Mouse (Mus musculus) intestine, embryonic 14.5 days (tissue): ENCODE measurements around the gene Gabrr2. TPM values are rescaled to one million over a fixed set of nuclear protein-coding genes. Genes with fewer than 3 reads are reported as not detected.

Experiments
- ATAC-seq: fragments of 200-750 bp; cut with Nextera tagmentation; replicated peaks from 2 replicates; pipeline ENCODE4 v1.8.0; 2017; ENCODE audit warnings: low read depth, moderate number of reproducible peaks, moderate TSS enrichment, moderate library complexity; ENCODE audit not compliant: low FRiP score, low TSS enrichment
- DNase-seq: peaks from one replicate; pipeline ENCODE4 v3.0.0-alpha.2; 2018; ENCODE audit warnings: low spot score
- H3K27ac ChIP-seq: fragments of 300-500 bp; sonication (generic); 2 replicates; pipeline ENCODE4 v1.5.1; 2014; ENCODE audit warnings: low read depth, mild to moderate bottlenecking, control low read depth
- H3K27me3 ChIP-seq: fragments of 300-500 bp; sonication (generic); replicated peaks from 2 replicates; pipeline ENCODE4 v1.6.1; 2014; ENCODE audit warnings: low read length, control low read depth; ENCODE audit not compliant: control insufficient read depth, insufficient read depth
- H3K36me3 ChIP-seq: fragments of 300-500 bp; sonication (generic); 2 replicates; pipeline ENCODE4 v1.6.1; 2014; ENCODE audit warnings: low read length, control low read depth; ENCODE audit not compliant: control insufficient read depth, insufficient read depth
- H3K4me1 ChIP-seq: fragments of 300-500 bp; sonication (generic); replicated peaks from 2 replicates; pipeline ENCODE4 v1.6.1; 2014; ENCODE audit warnings: low read length, control low read depth, mixed read lengths; ENCODE audit not compliant: control insufficient read depth, insufficient read depth
- H3K4me2 ChIP-seq: fragments of 300-500 bp; sonication (generic); 2 replicates; pipeline ENCODE4 v1.6.1; 2014; ENCODE audit warnings: low read length
- H3K4me3 ChIP-seq: fragments of 300-500 bp; sonication (generic); 2 replicates; pipeline ENCODE4 v1.5.1; 2014; ENCODE audit warnings: low read depth, low read length, control low read depth, mixed read lengths
- H3K9ac ChIP-seq: fragments of 300-500 bp; sonication (generic); 2 replicates; pipeline ENCODE4 v1.6.1; 2014; ENCODE audit warnings: mild to moderate bottlenecking, low read length
- H3K9me3 ChIP-seq: fragments of 300-500 bp; sonication (generic); 2 replicates; pipeline ENCODE4 v1.6.1; 2016; ENCODE audit warnings: low read length, control low read depth; ENCODE audit not compliant: control insufficient read depth
- WGBS: fragments of 180-500 bp; shearing (Covaris S2); extraction: QIAGEN DNeasy Blood & Tissue Kit; methylation state at CpG from one replicate; pipeline ENCODE4 v1.1.7; 2014; 5-methylcytosine and 5-hydroxymethylcytosine counted together
- polyA plus RNA-seq: library from polyadenylated mRNA; unstranded; fragments of >200 nt; fragmentation: Nextera tagmentation; extraction: Ambion mirVana; gene quantifications from 2 replicates; pipeline ENCODE4 v1.2.1, GENCODE M21; 2014

Gabrr2 gene
- polyA plus RNA-seq, 1 experiment from 2014 or later: 0.09 TPM

DNA sequence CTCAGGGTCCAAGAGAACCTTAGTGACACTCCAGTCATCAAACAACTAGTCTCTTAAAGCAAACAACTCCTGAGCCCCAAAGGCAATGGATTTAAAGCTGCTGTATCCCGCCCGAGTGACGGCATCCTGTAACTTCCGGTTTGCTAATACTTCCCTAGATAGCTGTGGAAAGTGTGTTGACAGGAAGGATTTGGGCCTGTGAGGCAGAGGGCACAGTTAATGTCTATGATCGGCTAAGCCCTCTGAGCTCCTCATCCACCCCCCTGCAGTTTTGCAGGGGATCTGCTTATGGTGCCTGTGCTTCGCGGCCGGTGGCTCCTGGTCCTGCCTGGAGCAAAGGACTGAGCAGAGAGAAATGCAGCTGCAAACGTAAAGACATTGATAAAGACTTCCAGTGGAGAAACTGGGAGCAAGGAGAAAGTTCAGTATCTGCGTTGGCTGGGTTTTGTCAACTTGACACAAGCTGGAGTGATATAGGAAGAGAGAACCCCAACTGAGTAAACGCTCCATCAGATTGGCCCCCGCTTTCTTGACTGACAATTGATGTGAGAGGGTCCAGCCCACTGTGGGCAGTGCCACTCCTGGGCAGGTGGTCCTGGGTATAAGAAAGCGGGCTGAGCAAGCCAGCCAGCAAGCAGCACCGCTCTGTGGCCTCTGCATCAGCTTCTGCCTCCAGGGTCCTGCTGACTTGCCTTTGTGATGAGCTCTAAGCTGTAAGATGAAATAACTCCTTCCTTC lies 3.6 kb downstream of the Gabrr2 start:
- ATAC-seq: no peak
- DNase-seq: no peak
- H3K9ac ChIP-seq: no peak overlapping the region
- H3K27ac ChIP-seq: no peak overlapping the region
- no peaks in the 10 kb centered on the region for H3K27me3 ChIP-seq
- peaks cover 6% of the 10 kb centered on the region for H3K4me1 ChIP-seq
- H3K36me3 ChIP-seq: no peaks in the 10 kb centered on the region
- H3K4me2 ChIP-seq: 0 out of 2 replicates have a peak overlapping the region, but pooled peaks have one; percentile 14
- 32% methylated on average over 14 of the region's 14 CpGs for whole genome bisulfite sequencing
- H3K9me3 ChIP-seq: no peaks in the 10 kb centered on the region
- no peak overlapping the region for H3K4me3 ChIP-seq

GRCm38 (mm10) chr4:33067331-33067730 lies 4.5 kb downstream of the Gabrr2 start:
- Histone ChIP-seq H3K9me3 (no peaks in the 10 kb centered on the region), H3K27me3 (no peaks in the 10 kb centered on the region), H3K4me2 (no peak overlapping the region), H3K4me1 (peaks cover 6% of the 10 kb centered on the region), H3K27ac (no peak overlapping the region), H3K9ac (no peak overlapping the region), H3K36me3 (no peaks in the 10 kb centered on the region), H3K4me3 (no peak overlapping the region)
- DNase-seq: peak; percentile 6
- no peak for ATAC-seq
- 95% methylated on average over 3 of the region's 3 CpGs for WGBS

DNA sequence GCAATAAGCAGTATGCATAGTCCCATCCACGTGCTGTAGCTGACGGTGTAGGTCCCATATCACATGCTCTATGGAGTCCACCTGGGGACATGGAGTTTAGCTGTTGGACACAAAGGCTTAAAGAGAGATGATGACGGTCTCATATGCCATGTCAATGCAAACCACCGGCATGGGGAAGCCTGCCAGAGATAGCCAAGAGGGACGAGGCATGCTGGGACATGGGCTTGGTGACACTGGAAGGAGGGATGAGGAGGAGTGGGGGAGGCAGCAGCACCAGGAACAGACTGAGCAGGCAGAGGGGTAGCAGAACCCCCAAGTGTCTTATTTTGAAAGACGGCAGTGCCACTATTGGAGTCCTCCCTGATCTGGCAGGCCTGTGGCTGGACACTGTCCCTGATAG lies 5.0 kb downstream of the Gabrr2 start:
- Histone ChIP-seq H3K27me3 (no peaks in the 10 kb centered on the region), H3K27ac (no peak overlapping the region), H3K36me3 (no peaks in the 10 kb centered on the region), H3K4me3 (no peak overlapping the region), H3K4me2 (no peak overlapping the region), H3K4me1 (peaks cover 6% of the 10 kb centered on the region), H3K9me3 (no peaks in the 10 kb centered on the region), H3K9ac (no peak overlapping the region)
- ATAC-seq (no peak), DNase-seq (peak; percentile 31)
- WGBS: 88% methylated on average over 6 of the region's 6 CpGs

DNA sequence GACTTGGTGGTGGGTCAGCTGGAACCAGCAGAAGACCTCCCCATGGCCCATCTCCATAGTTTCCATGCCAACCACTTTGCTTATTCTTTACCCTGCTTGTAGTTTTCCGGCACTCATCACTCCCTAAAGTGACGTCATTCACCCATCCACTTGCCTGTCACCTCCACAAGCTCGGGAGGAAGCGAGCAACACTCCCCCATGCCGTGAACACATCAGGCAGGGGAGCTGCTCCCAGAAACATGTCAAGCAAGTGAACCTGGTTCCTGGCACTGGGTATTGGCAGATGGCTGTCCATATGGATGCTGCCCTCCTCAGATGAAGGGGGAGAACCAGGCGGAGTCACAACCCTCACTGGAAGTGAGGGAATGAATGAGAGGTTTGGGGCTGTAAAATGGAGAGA lies 6.1 kb downstream of the Gabrr2 start:
- H3K36me3 ChIP-seq: no peaks in the 10 kb centered on the region
- H3K4me2 ChIP-seq: no peak overlapping the region
- no peak overlapping the region for H3K4me3 ChIP-seq
- 63% methylated on average over 6 of the region's 6 CpGs for WGBS
- H3K27ac ChIP-seq: no peak overlapping the region
- H3K9me3 ChIP-seq: no peaks in the 10 kb centered on the region
- no peaks in the 10 kb centered on the region for H3K27me3 ChIP-seq
- peaks cover 6% of the 10 kb centered on the region for H3K4me1 ChIP-seq
- DNase-seq (peak; percentile 47), ATAC-seq (no peak)
- H3K9ac ChIP-seq: no peak overlapping the region

GRCm38 (mm10) chr4:33070326-33070725 lies 7.5 kb downstream of the Gabrr2 start:
- no peak overlapping the region for H3K27ac ChIP-seq
- 92% methylated on average over 6 of the region's 6 CpGs for WGBS
- peak; percentile 33 for DNase-seq
- no peak overlapping the region for H3K9ac ChIP-seq
- H3K4me3 ChIP-seq: no peak overlapping the region
- ATAC-seq: no peak
- H3K4me2 ChIP-seq: no peak overlapping the region
- H3K36me3 ChIP-seq: no peaks in the 10 kb centered on the region
- no peaks in the 10 kb centered on the region for H3K27me3 ChIP-seq
- H3K9me3 ChIP-seq: no peaks in the 10 kb centered on the region
- H3K4me1 ChIP-seq: peaks cover 6% of the 10 kb centered on the region

GRCm38 (mm10) chr4:33071337-33071736 lies 8.5 kb downstream of the Gabrr2 start:
- WGBS: 89% methylated on average over 6 of the region's 6 CpGs
- Histone ChIP-seq H3K9me3 (no peaks in the 10 kb centered on the region), H3K4me2 (no peak overlapping the region), H3K27me3 (no peaks in the 10 kb centered on the region), H3K36me3 (no peaks in the 10 kb centered on the region), H3K27ac (no peak overlapping the region), H3K4me3 (no peak overlapping the region), H3K9ac (no peak overlapping the region), H3K4me1 (peaks cover under 1% of the 10 kb centered on the region)
- ATAC-seq (no peak), DNase-seq (peak; percentile 36)

DNA sequence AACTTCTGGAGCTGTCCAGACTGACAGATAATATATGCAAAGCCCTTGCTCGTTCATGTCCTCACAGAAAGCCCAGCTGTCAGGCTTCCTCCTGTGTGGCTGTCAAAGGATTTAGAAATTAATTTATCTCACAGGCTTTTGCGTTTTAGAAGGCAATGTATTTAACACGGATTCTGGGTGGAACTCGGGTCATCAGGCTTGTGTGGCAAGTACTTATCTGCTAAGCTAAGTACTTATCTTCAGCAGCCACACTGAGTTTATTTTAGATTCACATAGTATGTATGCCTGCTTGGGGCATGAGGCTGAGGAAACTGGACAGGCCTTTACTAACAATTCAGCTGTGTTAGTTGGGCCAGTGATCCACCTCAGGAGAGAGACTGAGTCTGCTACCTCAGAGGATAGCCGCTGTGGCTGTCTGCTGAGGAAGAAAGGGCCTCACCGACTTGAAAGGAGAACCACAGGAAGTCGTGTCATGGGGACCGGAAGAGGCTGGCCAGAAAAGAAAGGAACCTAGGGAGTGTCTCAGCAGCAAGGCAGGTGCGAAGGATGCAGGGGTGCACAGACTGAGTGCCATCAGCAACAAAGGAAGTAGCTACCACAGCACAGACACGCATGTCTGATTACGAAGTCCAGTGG lies 9.8 kb downstream of the Gabrr2 start:
- WGBS: 56% methylated on average over 11 of the region's 11 CpGs
- no peak overlapping the region for H3K9ac ChIP-seq
- ATAC-seq: no peak
- no peaks in the 10 kb centered on the region for H3K4me1 ChIP-seq
- H3K4me3 ChIP-seq: no peak overlapping the region
- no peaks in the 10 kb centered on the region for H3K27me3 ChIP-seq
- peak; percentile 43 for DNase-seq
- no peak overlapping the region for H3K27ac ChIP-seq
- no peak overlapping the region for H3K4me2 ChIP-seq
- no peaks in the 10 kb centered on the region for H3K9me3 ChIP-seq
- no peaks in the 10 kb centered on the region for H3K36me3 ChIP-seq

DNA sequence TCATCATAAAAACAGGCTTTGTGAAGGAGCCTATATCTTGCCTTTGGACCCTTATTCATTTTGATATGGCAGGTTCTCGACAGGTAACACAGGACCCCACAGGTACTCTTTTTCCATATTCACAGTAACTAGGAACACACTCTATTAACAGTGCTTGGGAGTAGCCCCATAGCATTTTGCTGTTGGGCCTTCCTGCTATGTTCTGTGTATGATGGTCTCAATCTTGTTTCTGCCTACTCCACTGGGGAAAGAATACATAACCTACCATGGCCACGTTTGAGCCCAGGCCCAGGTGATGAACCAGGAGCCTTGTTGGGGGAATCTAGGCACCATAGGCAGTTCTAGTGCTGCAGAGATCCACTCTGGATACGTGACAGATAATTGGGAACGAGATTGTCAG lies 11.6 kb downstream of the Gabrr2 start:
- no peaks in the 10 kb centered on the region for H3K27me3 ChIP-seq
- H3K4me1 ChIP-seq: no peaks in the 10 kb centered on the region
- no peaks in the 10 kb centered on the region for H3K9me3 ChIP-seq
- ATAC-seq (no peak), DNase-seq (no peak)
- H3K4me2 ChIP-seq: no peak overlapping the region
- no peak overlapping the region for H3K27ac ChIP-seq
- no peaks in the 10 kb centered on the region for H3K36me3 ChIP-seq
- H3K4me3 ChIP-seq: no peak overlapping the region
- no peak overlapping the region for H3K9ac ChIP-seq
- whole genome bisulfite sequencing: 83% methylated on average over 4 of the region's 4 CpGs

DNA sequence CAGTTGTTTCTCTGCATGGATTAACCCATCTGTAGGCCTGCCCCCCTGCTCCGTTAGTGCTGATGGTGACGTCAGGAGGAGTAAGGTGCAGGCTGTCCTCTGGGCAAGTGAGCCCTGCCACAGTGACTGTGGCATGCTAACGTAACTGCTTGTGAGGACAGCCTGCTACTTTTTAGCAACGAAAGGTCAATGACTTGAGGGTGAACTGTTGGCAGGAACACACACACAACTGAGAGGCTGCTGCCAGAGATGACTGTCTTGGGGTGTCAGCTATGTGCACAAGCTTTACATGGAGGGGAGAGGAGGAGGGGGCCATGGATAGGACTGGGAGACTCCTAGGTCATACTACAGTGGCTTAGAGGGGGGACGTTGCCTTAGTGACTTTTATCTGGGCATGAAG lies 12.1 kb downstream of the Gabrr2 start:
- no peak overlapping the region for H3K4me2 ChIP-seq
- H3K4me3 ChIP-seq: no peak overlapping the region
- no peaks in the 10 kb centered on the region for H3K27me3 ChIP-seq
- H3K27ac ChIP-seq: no peak overlapping the region
- no peaks in the 10 kb centered on the region for H3K9me3 ChIP-seq
- 77% methylated on average over 5 of the region's 5 CpGs for WGBS
- no peak overlapping the region for H3K9ac ChIP-seq
- DNase-seq: no peak
- H3K4me1 ChIP-seq: no peaks in the 10 kb centered on the region
- ATAC-seq: no peak
- H3K36me3 ChIP-seq: no peaks in the 10 kb centered on the region
